Mouse (Mus musculus): Measurements from ENCODE around the gene Ctnnbl1. TPM values are rescaled to one million over a fixed set of nuclear protein-coding genes. Genes with fewer than 3 reads are reported as not detected.

Gene Ctnnbl1
- total RNA-seq, 1 experiment from 2014 or later = 42.1 TPM

GRCm38 (mm10) chr2:157747989-157748388 lies 10.8 kb downstream of the Ctnnbl1 start:
- ATAC-seq (replicated peaks; ENCODE audit: low read depth, poor library complexity, severe bottlenecking) = no peak

GRCm38 (mm10) chr2:157750481-157750880 lies 13.3 kb downstream of the Ctnnbl1 start:
- no peak for ATAC-seq (replicated peaks; ENCODE audit: low read depth, poor library complexity, severe bottlenecking)

GRCm38 (mm10) chr2:157750926-157751588 lies 13.9 kb downstream of the Ctnnbl1 start:
- no peak for ATAC-seq (replicated peaks; ENCODE audit: low read depth, poor library complexity, severe bottlenecking)

- ATAC-seq (replicated peaks; ENCODE audit: low read depth, poor library complexity, severe bottlenecking) = no peak
These were observed 14.6 kb downstream of the Ctnnbl1 start for GRCm38 (mm10) chr2:157751589-157752373.

GRCm38 (mm10) chr2:157752374-157752743 lies 15.2 kb downstream of the Ctnnbl1 start:
- ATAC-seq (replicated peaks; ENCODE audit: low read depth, poor library complexity, severe bottlenecking) = no peak

GRCm38 (mm10) chr2:157755771-157756170 lies 18.6 kb downstream of the Ctnnbl1 start:
- no peak for ATAC-seq (replicated peaks; ENCODE audit: low read depth, poor library complexity, severe bottlenecking)

- ATAC-seq (replicated peaks; ENCODE audit: low read depth, poor library complexity, severe bottlenecking) = no peak
These were observed 19.0 kb downstream of the Ctnnbl1 start for GRCm38 (mm10) chr2:157756193-157756592.

GRCm38 (mm10) chr2:157758395-157758794 lies 21.2 kb downstream of the Ctnnbl1 start:
- ATAC-seq (replicated peaks; ENCODE audit: low read depth, poor library complexity, severe bottlenecking) = no peak

- no peak for ATAC-seq (replicated peaks; ENCODE audit: low read depth, poor library complexity, severe bottlenecking)
These were observed 22.5 kb downstream of the Ctnnbl1 start for GRCm38 (mm10) chr2:157759717-157760116.

- no peak for ATAC-seq (replicated peaks; ENCODE audit: low read depth, poor library complexity, severe bottlenecking)
These were observed 25.7 kb downstream of the Ctnnbl1 start for GRCm38 (mm10) chr2:157762903-157763302.

- no peak for ATAC-seq (replicated peaks; ENCODE audit: low read depth, poor library complexity, severe bottlenecking)
These were observed 29.4 kb downstream of the Ctnnbl1 start for GRCm38 (mm10) chr2:157766591-157766990.

- no peak; the same call in 1 of the 2 replicates for ATAC-seq (replicated peaks; ENCODE audit: low read depth, poor library complexity, severe bottlenecking)
These were observed 31.7 kb downstream of the Ctnnbl1 start for GRCm38 (mm10) chr2:157768682-157769429.

GRCm38 (mm10) chr2:157770761-157771160 lies 33.6 kb downstream of the Ctnnbl1 start:
- ATAC-seq (replicated peaks; ENCODE audit: low read depth, poor library complexity, severe bottlenecking) = no peak

- no peak for ATAC-seq (replicated peaks; ENCODE audit: low read depth, poor library complexity, severe bottlenecking)
These were observed 36.5 kb downstream of the Ctnnbl1 start for GRCm38 (mm10) chr2:157773661-157774060.

GRCm38 (mm10) chr2:157775957-157776356 lies 38.8 kb downstream of the Ctnnbl1 start:
- no peak for ATAC-seq (replicated peaks; ENCODE audit: low read depth, poor library complexity, severe bottlenecking)

- no peak for ATAC-seq (replicated peaks; ENCODE audit: low read depth, poor library complexity, severe bottlenecking)
These were observed 43.8 kb downstream of the Ctnnbl1 start for GRCm38 (mm10) chr2:157780956-157781355.

GRCm38 (mm10) chr2:157783152-157783551 lies 46.0 kb downstream of the Ctnnbl1 start:
- ATAC-seq (replicated peaks; ENCODE audit: low read depth, poor library complexity, severe bottlenecking) = no peak

GRCm38 (mm10) chr2:157784238-157784637 lies 47.0 kb downstream of the Ctnnbl1 start:
- ATAC-seq (replicated peaks; ENCODE audit: low read depth, poor library complexity, severe bottlenecking) = no peak

- no peak for ATAC-seq (replicated peaks; ENCODE audit: low read depth, poor library complexity, severe bottlenecking)
These were observed 47.4 kb downstream of the Ctnnbl1 start for GRCm38 (mm10) chr2:157784647-157785046.

GRCm38 (mm10) chr2:157789226-157789625 lies 52.0 kb downstream of the Ctnnbl1 start:
- ATAC-seq (replicated peaks; ENCODE audit: low read depth, poor library complexity, severe bottlenecking) = no peak

Measured in common myeloid progenitor, adult 5-6 weeks (primary cell).